Mouse (Mus musculus): ENCODE results near the gene Ythdf2. TPM values are rescaled to one million over a fixed set of nuclear protein-coding genes. Genes with fewer than 3 reads are reported as not detected.

The Ythdf2 gene
- total RNA-seq, 2 experiments from 2014 or later = 48.1 to 57.0 TPM

DNA sequence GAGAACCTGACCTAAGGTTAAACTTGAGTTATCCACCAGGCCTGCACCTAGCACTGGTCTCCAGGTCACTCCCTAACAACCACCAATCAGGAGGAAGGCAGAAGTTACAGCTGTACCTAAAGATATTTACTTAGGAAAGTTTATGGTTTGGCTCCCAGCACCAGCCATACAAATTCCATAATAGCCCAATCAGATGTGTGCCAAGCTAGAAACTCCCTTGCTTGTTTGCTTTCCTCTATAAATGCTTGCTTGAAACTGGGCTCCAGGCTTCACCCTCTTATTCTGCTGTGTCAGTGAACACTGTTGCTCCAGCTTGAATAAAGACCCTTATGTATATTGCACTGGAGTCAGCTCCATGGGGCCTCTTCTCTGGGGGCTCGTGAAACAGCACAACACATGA lies 60.4 kb downstream of the Ythdf2 start:
- DNase-seq = no peak

DNA sequence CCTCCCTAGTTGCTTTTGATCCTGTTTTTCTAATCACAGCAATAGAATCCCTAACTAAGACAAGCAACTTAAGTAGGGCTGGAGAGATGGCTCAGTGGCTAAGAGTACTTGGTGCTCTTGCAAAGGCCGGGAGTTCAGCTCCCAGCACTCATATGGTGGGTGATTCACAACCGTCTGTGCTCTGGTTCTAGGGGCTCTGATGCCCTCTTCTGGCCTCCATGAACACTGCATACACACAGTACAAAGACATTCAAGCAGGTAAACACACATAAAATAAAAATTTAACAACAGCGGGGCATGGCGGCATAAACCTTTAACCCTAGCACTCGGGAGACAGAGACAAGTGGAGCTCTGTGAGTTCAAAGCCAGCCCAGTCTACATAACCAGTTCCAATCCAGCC lies 65.9 kb downstream of the Ythdf2 start:
- DNase-seq = no peak

DNA sequence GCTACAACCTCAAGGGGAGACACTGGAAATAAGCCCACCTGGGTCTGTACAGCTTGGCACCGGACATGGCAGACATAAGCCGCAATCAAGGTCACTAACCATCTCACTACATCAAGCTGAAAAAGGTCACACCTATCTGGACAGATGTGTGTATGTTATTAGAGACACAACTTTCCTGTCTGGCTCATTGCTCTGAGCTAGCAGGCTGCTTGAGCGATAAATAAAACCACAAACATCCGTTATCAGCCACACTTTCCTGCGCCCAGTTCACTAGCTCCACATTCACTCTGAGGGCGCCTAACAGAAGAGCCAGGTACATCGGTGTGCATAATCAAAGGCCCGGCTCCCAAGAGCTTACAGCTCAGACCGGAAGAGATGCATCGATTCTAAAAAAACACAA lies 67.0 kb downstream of the Ythdf2 start:
- no peak for DNase-seq

DNA sequence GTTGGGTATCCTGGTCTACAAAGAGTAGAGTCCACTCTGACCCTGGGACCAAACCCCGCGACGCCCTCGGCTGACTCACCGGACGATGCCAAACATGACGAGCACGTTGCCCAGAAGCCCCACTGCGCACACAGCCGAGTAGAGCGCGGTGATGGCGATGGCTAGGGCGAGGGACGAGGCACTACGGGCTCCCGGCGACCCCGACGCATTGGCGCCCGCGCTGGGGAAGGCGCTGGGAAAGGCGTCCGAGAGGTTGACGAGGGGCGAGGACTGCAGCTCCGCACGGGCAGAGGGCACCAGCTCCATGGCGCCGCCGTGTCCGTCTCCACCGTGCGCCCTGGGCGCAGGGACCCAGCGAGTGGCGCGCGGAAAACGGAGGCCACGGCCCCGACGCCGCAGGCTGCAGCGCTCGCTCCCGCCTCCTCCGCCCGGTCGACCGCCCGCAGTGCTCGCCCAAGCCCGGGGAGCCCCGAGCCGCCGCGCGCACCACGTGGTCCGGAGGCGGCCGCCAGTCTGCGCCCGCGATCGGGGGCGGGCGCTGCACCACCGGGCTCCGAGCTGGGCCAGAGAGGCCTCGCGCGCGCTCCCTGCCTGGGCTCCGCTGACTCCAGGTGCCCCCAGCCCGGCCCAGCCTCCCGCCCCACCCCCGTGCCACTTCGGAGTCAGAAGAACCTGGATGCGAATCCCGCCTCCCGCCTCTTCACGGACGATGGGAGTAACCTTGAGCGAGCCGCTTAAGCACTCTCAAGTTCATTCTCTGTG lies 67.8 kb downstream of the Ythdf2 start, which contains the start of gene Oprd1:
Gene Oprd1, minus strand, starts transcription at position 407 of the 762 bp plus-strand sequence.
- DNase-seq = peak; percentile 7 to 10

DNA sequence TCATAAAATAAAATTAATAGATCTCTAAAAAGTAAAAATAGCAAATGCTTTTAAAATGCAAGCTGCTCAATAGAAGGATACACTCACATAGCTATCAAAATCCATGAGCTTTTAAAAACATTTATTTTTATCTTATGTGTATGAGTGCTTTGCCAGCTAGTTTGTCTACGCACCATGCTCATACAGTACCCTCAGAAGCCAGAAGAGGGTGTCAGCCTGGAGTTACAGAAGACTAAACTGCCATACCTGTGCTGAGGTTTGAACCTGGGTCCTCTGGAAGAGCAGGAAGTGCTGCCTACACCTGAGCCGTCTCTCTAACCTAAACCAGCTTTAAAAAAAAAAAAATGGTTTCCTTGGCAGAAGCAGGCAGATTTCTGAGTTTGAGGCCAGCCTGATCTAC lies 73.5 kb downstream of the Ythdf2 start:
- DNase-seq = no peak

DNA sequence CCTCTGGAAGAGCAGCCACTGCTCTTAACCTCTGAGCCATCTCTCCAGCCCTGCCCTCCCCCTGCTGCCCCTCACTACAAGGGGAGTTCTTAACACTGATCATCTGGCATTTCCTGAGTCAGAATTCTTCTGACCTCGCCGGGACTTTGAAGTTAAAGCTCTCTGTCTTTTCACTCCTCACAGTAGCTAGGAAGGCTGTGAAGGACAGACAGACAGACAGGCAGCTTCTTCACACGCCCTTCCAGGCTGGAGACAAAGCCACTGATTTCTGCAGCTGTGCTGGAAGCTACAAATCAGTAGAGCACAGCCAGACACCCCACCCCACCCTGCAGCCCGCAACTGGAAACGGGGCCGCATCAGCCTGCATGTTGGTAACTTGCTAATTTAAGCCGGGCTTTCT lies 75.1 kb downstream of the Ythdf2 start:
- no peak for DNase-seq

Small RNA genes within 50 kb of the gene (microRNA-seq; reads per million reads assigned to microRNA genes)
- gene Gm22033 = not detected

Other genes with a start within 250 kb of the Ythdf2 start
- under 1 TPM in 1 of 2 experiments, not detected in 1; 0.36 TPM for gene Gm10300, start 137.6 kb downstream of the Ythdf2 start, total RNA-seq (2021)
- 10 to 100 TPM; 45.8 to 63.6 TPM for gene Epb41, start 137.0 kb downstream of the Ythdf2 start, total RNA-seq (2021)
- under 1 TPM; 0.79 to 0.82 TPM for gene Oprd1, start 67.8 kb downstream of the Ythdf2 start, total RNA-seq (2021)
- gene Gmeb1, start 49.3 kb upstream of the Ythdf2 start, total RNA-seq (2021) = 10 to 100 TPM; 16.4 to 20.5 TPM
- gene Taf12, start 62.1 kb upstream of the Ythdf2 start, total RNA-seq (2021) = 10 to 100 TPM; 26.3 to 37.4 TPM
- gene Rab42, start 91.1 kb upstream of the Ythdf2 start, total RNA-seq (2021) = 1 to 10 TPM in 1 of 2 experiments, under 1 TPM in 1; 0.56 to 1.7 TPM
- 10 to 100 TPM; 29.2 to 37.5 TPM for gene Trnau1ap, start 117.2 kb upstream of the Ythdf2 start, total RNA-seq (2021)
- gene Rcc1, start 141.3 kb upstream of the Ythdf2 start, total RNA-seq (2021) = 10 to 100 TPM; 14.7 to 16.8 TPM
- 10 to 100 TPM; 57.8 to 58.4 TPM for gene Phactr4, start 210.2 kb upstream of the Ythdf2 start, total RNA-seq (2021)